Mouse (Mus musculus): ENCODE data around the gene Cldn7. TPM values are rescaled to one million over a fixed set of nuclear protein-coding genes. Genes with fewer than 3 reads are reported as not detected.
"Not testable (repeated sequence)": the region's sequence is repeated elsewhere in the genome, so short reads cannot be mapped to it uniquely, and the experiment has no call there.

The Cldn7 gene
- polyA plus RNA-seq, 1 experiment from 2014 or later = 0.40 TPM

DNA sequence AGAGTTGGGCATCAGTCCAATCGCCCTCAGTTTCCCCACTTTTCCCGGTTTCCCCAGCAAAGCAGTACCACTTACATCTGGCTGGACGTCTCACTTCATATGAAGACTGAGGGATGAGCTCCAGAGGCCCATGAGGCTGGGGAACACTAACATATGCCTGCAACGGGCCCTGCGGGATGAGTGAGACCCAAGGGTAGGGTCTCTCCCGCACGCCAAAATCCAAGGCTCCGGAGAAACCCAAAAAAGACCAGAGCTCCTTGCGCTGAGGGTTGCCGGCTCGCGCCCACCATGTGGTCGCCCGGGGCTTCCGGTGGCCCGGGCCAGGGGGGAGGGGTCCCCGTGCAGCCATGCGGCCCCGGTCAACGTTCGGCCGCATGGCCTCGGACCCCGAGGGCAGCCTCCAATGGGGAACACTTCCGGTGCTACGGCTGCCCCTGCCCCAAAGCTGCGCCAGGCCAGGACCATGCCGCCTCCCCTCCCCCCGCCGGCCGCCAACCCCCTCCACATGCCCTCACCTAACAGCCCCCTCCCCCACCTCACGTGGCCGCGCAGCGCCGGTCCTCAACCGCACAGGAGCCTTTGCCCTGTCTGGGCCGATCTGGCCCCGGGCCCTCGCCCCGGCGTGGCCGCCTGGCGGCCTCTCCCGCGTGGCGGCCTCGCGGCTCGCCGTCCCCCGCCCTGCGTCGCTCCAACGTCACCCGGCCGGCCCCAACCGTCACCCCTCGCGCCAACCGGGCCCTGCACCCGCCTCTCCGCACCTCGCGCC lies 44.1 kb upstream of the Cldn7 start:
- peaks cover 32% of the 10 kb centered on the region for H3K4me1 ChIP-seq (ENCODE audit: control insufficient read depth, insufficient read depth, low read length)
- H3K4me2 ChIP-seq (ENCODE audit: low read length) = peak overlapping the region; percentile 98
- peak overlapping the region; percentile 92 for H3K27ac ChIP-seq (ENCODE audit: low read length)
- H3K27me3 ChIP-seq (ENCODE audit: control insufficient read depth, insufficient read depth, low read depth, low read length) = no peaks in the 10 kb centered on the region
- H3K4me3 ChIP-seq (ENCODE audit: low read depth, low read length) = peak overlapping the region; percentile 94
- WGBS = 0% methylated on average over 59 of the region's 65 CpGs
- H3K36me3 ChIP-seq (ENCODE audit: control insufficient read depth, insufficient read depth, low read length) = peaks cover 19% of the 10 kb centered on the region
- ATAC-seq = peak; percentile 23
- peak overlapping the region; percentile 94 for H3K9ac ChIP-seq (ENCODE audit: low read depth, low read length)
- no peaks in the 10 kb centered on the region for H3K9me3 ChIP-seq (replicated peaks; ENCODE audit: control insufficient read depth, low read length, poor library complexity, severe bottlenecking)

DNA sequence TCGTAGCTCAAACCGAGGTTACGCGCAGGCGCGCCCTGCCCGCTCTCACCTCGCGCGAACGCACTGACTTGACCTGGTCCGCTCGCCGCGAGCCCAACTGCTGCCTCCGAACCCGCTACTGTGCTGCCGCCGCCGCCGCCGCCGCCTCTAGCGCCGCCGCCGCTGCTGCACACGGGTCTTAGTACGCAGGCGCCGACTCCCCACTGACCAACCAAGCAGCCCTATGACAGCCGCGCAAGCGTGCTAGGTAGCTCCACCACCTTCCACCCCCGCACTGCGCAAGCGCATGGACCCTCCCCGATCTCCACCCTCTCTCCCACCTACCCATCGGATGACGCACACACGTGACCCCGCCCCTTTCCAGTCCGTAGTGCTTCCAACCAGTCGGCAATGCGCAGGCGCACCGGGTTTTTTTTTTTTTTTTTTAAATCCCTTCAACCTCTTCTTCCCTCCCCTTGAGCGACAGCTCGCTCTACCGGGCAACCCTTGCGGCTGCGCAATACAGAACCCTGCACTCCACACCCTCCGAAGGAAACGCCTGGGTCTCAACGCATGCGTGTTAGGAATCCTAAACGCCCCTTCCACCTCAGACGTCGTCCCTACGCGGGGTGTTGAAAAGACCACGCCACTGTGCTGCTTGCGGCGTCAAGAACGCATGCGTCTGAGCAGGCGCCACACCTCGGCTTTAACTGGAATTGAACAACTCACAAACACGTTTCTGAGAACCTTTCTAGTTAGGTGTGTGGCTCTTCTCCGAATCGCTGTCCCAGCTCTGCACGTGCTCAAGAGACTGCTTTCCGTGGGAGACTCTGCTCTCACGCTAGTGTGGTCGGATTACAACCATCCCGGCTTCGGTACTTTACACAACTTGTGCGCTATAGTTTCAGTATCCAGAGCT lies 43.2 kb upstream of the Cldn7 start, which contains the start of gene Eif5a:
Gene Eif5a, minus strand, starts transcription at position 845 of the 898 bp plus-strand sequence.
- H3K4me3 ChIP-seq (ENCODE audit: low read depth, low read length) = peak within 1 kb of the TSS; percentile 94
- H3K36me3 ChIP-seq (ENCODE audit: control insufficient read depth, insufficient read depth, low read length) = peaks cover 13% of the 10 kb centered on the region
- H3K9ac ChIP-seq (ENCODE audit: low read depth, low read length) = peak within 1 kb of the TSS; percentile 94
- WGBS = under 1% methylated on average over 78 of the region's 78 CpGs
- peaks cover 26% of the 10 kb centered on the region for H3K4me1 ChIP-seq (ENCODE audit: control insufficient read depth, insufficient read depth, low read length)
- peak within 1 kb of the TSS; percentile 94 for H3K27ac ChIP-seq (ENCODE audit: low read length)
- H3K4me2 ChIP-seq (ENCODE audit: low read length) = peak within 1 kb of the TSS; percentile 98
- ATAC-seq = peak; percentile 98
- H3K27me3 ChIP-seq (ENCODE audit: control insufficient read depth, insufficient read depth, low read depth, low read length) = no peaks in the 10 kb centered on the region
- no peaks in the 10 kb centered on the region for H3K9me3 ChIP-seq (replicated peaks; ENCODE audit: control insufficient read depth, low read length, poor library complexity, severe bottlenecking)

DNA sequence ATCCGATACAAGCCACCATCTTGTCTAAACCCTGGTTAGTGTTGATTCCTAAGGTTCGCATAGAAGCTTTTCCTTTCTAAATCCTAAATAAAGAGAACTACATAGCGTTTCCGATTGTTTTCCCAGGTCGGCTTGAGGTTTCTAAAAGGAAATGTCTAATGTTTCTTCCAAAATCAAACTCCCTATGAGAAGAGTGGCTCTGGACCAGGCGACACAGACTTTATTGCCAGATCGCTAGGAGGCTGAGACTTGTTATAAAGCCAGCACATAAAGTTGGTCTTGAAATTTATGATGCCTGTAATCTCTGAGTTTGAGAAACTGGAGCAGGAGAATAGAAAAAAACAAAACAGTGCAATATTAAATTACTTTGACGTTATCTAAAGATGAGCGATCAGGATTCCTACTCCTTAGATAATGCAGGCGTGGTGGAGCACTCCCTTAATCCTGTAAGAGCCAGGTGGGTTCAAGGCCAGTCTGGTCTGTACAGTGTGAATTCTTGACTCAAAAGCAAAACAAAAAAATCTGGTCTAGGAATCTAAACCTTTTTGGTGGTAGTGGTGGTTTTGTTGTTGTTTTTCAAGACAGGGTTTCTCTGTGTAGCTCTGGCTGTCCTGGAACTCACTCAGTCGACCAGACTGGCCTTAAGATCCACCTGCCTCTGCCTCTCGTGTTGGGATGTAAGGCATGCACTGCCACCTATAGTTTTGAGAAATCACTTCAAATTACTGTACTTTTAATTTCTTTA lies 42.4 kb upstream of the Cldn7 start:
- peaks cover 10% of the 10 kb centered on the region for H3K36me3 ChIP-seq (ENCODE audit: control insufficient read depth, insufficient read depth, low read length)
- peak overlapping the region; percentile 75 for H3K9ac ChIP-seq (ENCODE audit: low read depth, low read length)
- H3K4me3 ChIP-seq (ENCODE audit: low read depth, low read length) = peak overlapping the region; percentile 56
- no peak for ATAC-seq
- H3K27ac ChIP-seq (ENCODE audit: low read length) = peak overlapping the region; percentile 94
- no peaks in the 10 kb centered on the region for H3K27me3 ChIP-seq (ENCODE audit: control insufficient read depth, insufficient read depth, low read depth, low read length)
- WGBS = 3% methylated on average over 12 of the region's 12 CpGs
- H3K4me1 ChIP-seq (ENCODE audit: control insufficient read depth, insufficient read depth, low read length) = peaks cover 26% of the 10 kb centered on the region
- peak overlapping the region; percentile 73 for H3K4me2 ChIP-seq (ENCODE audit: low read length)
- no peaks in the 10 kb centered on the region for H3K9me3 ChIP-seq (replicated peaks; ENCODE audit: control insufficient read depth, low read length, poor library complexity, severe bottlenecking)

DNA sequence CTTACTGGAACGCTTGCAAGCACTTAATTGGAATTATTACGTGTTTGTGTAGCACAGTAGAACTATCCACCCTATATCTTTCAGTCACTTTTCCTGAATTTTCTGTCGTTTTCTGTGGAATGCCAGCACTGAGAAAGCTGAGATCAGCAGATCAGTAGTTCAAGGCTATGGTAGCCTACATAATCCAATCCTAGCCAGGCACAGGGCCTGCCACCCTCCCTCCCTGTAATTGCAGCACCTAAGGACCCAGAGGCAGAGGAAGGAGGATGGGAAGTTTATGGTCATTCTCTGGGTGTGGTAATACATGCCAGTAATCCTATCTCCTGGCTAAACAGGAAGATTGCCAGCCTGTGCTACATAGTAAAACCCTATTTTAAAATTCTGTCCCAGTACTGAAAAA lies 41.8 kb upstream of the Cldn7 start:
- no peak overlapping the region for H3K4me2 ChIP-seq (ENCODE audit: low read length)
- 70% methylated on average over 3 of the region's 3 CpGs for WGBS
- H3K9ac ChIP-seq (ENCODE audit: low read depth, low read length) = 0 out of 2 replicates have a peak overlapping the region, but pooled peaks have one; percentile 46
- H3K27ac ChIP-seq (ENCODE audit: low read length) = peak overlapping the region; percentile 29; the same call in 1 of the 2 replicates
- H3K4me1 ChIP-seq (ENCODE audit: control insufficient read depth, insufficient read depth, low read length) = peaks cover 26% of the 10 kb centered on the region
- no peak overlapping the region for H3K4me3 ChIP-seq (ENCODE audit: low read depth, low read length)
- peaks cover 4% of the 10 kb centered on the region for H3K36me3 ChIP-seq (ENCODE audit: control insufficient read depth, insufficient read depth, low read length)
- no peaks in the 10 kb centered on the region for H3K27me3 ChIP-seq (ENCODE audit: control insufficient read depth, insufficient read depth, low read depth, low read length)
- no peaks in the 10 kb centered on the region for H3K9me3 ChIP-seq (replicated peaks; ENCODE audit: control insufficient read depth, low read length, poor library complexity, severe bottlenecking)
- ATAC-seq = no peak

DNA sequence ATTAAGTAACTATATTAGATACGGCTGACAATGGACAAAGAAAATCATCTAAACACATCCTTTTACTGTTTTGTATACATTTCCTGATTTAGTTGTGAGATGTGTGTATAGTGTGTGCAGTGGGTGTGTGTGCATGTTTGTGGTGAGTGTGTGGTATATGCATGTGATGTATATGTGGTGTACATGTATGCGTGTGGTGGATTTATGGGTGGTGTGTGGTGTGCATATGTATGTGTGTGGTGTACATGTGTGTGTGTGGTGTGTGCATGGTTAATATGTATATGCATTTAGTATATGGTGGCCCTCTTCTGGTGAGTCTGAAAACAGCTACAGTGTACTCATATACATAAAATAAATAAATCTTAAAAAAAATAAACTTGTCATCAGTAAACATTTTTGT lies 37.1 kb upstream of the Cldn7 start:
- Histone ChIP-seq H3K4me3 (ENCODE audit: low read depth, low read length) (no peak overlapping the region), H3K36me3 (ENCODE audit: control insufficient read depth, insufficient read depth, low read length) (no peaks in the 10 kb centered on the region), H3K9ac (ENCODE audit: low read depth, low read length) (no peak overlapping the region), H3K4me1 (ENCODE audit: control insufficient read depth, insufficient read depth, low read length) (peaks cover 5% of the 10 kb centered on the region; the same call in 1 of the 2 replicates), H3K9me3 (replicated peaks; ENCODE audit: control insufficient read depth, low read length, poor library complexity, severe bottlenecking) (no peaks in the 10 kb centered on the region), H3K4me2 (ENCODE audit: low read length) (no peak overlapping the region), H3K27me3 (ENCODE audit: control insufficient read depth, insufficient read depth, low read depth, low read length) (no peaks in the 10 kb centered on the region), H3K27ac (ENCODE audit: low read length) (no peak overlapping the region)
- no peak for ATAC-seq
- WGBS = 95% methylated on average over 2 of the region's 2 CpGs

DNA sequence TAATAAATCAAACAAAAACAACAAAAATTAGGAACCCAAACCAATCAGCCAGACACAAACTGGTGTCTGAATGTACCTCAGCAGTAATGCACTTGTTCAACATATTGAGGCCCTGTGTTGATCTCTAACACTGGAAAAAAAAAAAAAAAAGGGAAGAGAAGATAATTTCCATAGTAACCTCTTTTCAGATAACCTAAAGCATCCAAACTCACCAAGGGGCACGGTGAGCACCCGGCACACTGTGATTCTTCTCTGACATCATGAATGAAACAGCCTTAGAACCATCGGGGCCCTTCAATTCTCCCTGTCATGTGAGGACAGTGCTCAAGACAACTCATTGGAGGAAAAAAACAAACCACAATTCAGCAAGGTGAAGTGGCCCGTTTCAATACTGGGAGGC lies 34.9 kb upstream of the Cldn7 start:
- no peak for ATAC-seq
- WGBS = 89% methylated on average over 4 of the region's 4 CpGs
- no peaks in the 10 kb centered on the region for H3K9me3 ChIP-seq (replicated peaks; ENCODE audit: control insufficient read depth, low read length, poor library complexity, severe bottlenecking)

DNA sequence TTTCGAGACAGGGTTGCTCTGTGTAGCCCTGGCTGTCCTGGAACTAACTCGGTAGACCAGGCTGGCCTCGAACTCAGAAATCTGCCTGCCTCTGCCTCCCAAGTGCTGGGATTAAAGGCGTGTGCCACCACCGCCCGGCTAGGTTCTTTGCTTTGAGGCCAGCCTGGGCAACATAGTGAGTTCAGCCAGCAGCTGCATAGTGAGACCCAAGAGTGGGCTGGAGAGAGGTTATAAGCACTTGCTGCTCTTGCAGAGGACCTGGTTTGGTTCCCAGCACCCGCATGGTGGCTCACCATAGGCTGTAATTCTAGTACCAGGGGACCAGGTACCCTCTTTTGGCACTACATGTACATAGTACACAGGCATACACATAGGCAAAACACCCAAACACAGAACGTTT lies 34.4 kb upstream of the Cldn7 start:
- not testable (repeated sequence) for H3K9ac ChIP-seq (ENCODE audit: low read depth, low read length); H3K27ac ChIP-seq (ENCODE audit: low read length); H3K36me3 ChIP-seq (ENCODE audit: control insufficient read depth, insufficient read depth, low read length); ATAC-seq; H3K4me3 ChIP-seq (ENCODE audit: low read depth, low read length); H3K27me3 ChIP-seq (ENCODE audit: control insufficient read depth, insufficient read depth, low read depth, low read length); H3K4me2 ChIP-seq (ENCODE audit: low read length); H3K9me3 ChIP-seq (replicated peaks; ENCODE audit: control insufficient read depth, low read length, poor library complexity, severe bottlenecking); H3K4me1 ChIP-seq (ENCODE audit: control insufficient read depth, insufficient read depth, low read length)
- 82% methylated on average over 8 of the region's 8 CpGs for WGBS

More for the DNA sequence above, 34.9 kb upstream of the Cldn7 start:
- H3K9ac ChIP-seq (ENCODE audit: low read depth, low read length) = no peak overlapping the region
- H3K36me3 ChIP-seq (ENCODE audit: control insufficient read depth, insufficient read depth, low read length) = no peaks in the 10 kb centered on the region
- H3K4me3 ChIP-seq (ENCODE audit: low read depth, low read length) = no peak overlapping the region
- H3K27ac ChIP-seq (ENCODE audit: low read length) = no peak overlapping the region
- no peaks in the 10 kb centered on the region for H3K27me3 ChIP-seq (ENCODE audit: control insufficient read depth, insufficient read depth, low read depth, low read length)
- no peak overlapping the region for H3K4me2 ChIP-seq (ENCODE audit: low read length)
- H3K4me1 ChIP-seq (ENCODE audit: control insufficient read depth, insufficient read depth, low read length) = peaks cover 3% of the 10 kb centered on the region; the same call in 1 of the 2 replicates

DNA sequence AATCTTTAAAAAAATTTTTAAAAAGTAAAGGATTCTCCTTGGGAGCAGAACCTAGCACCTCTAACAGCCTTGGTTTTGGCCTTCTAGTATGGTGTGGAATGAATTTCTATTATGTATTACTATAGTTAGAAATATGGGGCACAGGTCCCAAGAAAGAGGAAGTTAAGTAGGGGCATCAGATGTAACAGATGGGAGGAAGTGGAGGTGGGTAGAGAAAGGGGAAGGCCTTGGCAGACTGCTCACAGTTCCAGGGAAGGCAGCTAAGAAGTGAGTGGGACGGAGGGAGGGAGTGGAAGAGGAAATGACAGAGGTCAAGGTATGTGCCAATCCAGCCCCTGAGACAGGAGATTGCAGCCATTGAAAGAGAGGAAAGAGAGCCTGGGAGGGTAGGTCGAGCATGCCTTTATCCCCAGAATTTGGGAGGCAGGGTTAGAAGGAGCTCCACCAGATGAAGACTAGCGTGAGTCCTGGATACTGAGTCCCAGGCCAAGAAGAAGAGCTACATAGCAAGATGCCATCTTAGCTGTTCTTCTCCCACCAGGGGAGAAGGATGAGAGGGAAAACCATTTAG lies 33.5 kb upstream of the Cldn7 start:
- Histone ChIP-seq H3K27me3 (ENCODE audit: control insufficient read depth, insufficient read depth, low read depth, low read length) (no peaks in the 10 kb centered on the region), H3K36me3 (ENCODE audit: control insufficient read depth, insufficient read depth, low read length) (no peaks in the 10 kb centered on the region), H3K9me3 (replicated peaks; ENCODE audit: control insufficient read depth, low read length, poor library complexity, severe bottlenecking) (no peaks in the 10 kb centered on the region), H3K27ac (ENCODE audit: low read length) (no peak overlapping the region), H3K9ac (ENCODE audit: low read depth, low read length) (no peak overlapping the region), H3K4me2 (ENCODE audit: low read length) (no peak overlapping the region), H3K4me1 (ENCODE audit: control insufficient read depth, insufficient read depth, low read length) (peaks cover 3% of the 10 kb centered on the region; the same call in 1 of the 2 replicates), H3K4me3 (ENCODE audit: low read depth, low read length) (no peak overlapping the region)
- WGBS = 77% methylated on average over 3 of the region's 3 CpGs
- no peak for ATAC-seq

Data from midbrain, embryonic 16.5 days (tissue).